Mouse (Mus musculus): Measurements from ENCODE around the gene Donson. TPM values are rescaled to one million over a fixed set of nuclear protein-coding genes. Genes with fewer than 3 reads are reported as not detected.

Donson gene
- polyA plus RNA-seq, 1 experiment = 3.5 TPM

GRCm38 (mm10) chr16:91662336-91662735 lies 26.2 kb downstream of the Donson start:
- no peak for TF ChIP-seq MYOD1 (IDR thresholded peaks at IDR 0.05; ENCODE audit: control insufficient read depth in 1 of 3, insufficient read length in 2 of 3, low read depth in 2 of 3)
- no peak for TF ChIP-seq MAX (IDR thresholded peaks at IDR 0.05; ENCODE audit: low read depth)
- TF ChIP-seq TCF3 (IDR thresholded peaks at IDR 0.05; ENCODE audit: insufficient read length, low read depth) = no peak
- TF ChIP-seq MYOG (IDR thresholded peaks at IDR 0.05; ENCODE audit: control insufficient read depth in 1 of 3, insufficient read depth in 1 of 3, insufficient read length in 2 of 3, low read depth in 2 of 3) = no peak
- TF ChIP-seq SRF (IDR thresholded peaks at IDR 0.05; ENCODE audit: control insufficient read depth, insufficient read length, low read depth) = no peak
- no peak for TF ChIP-seq E2F4 (IDR thresholded peaks at IDR 0.05; ENCODE audit: insufficient read depth)
- no peak for TF ChIP-seq TCF12 (IDR thresholded peaks at IDR 0.05; ENCODE audit: insufficient read depth, poor library complexity, severe bottlenecking)
- no peak for TF ChIP-seq POLR2A (IDR thresholded peaks at IDR 0.05; ENCODE audit: insufficient read length, low read depth)
- no peak for TF ChIP-seq POLR2AphosphoS2 (IDR thresholded peaks at IDR 0.05; ENCODE audit: insufficient read length, low read depth)
- no peak overlapping the region for H3ac ChIP-seq (ENCODE audit: control insufficient read depth, insufficient read length)
- H3K36me3 ChIP-seq (ENCODE audit: control insufficient read depth, insufficient read depth) = peaks cover 83% of the 10 kb centered on the region
- H3K79me2 ChIP-seq (ENCODE audit: control insufficient read depth, insufficient read depth) = peaks cover 65% of the 10 kb centered on the region
- H3K27me3 ChIP-seq (ENCODE audit: control insufficient read depth, insufficient read depth, insufficient read length) = no peaks in the 10 kb centered on the region
- no peak overlapping the region for H3K4me3 ChIP-seq
- H3K4me2 ChIP-seq (ENCODE audit: low read depth) = no peak overlapping the region

- Histone ChIP-seq H3ac (ENCODE audit: control insufficient read depth, insufficient read length) (no peak overlapping the region), H3K79me2 (ENCODE audit: control insufficient read depth, insufficient read depth) (peaks cover 65% of the 10 kb centered on the region), H3K4me3 (no peak overlapping the region), H3K27me3 (ENCODE audit: control insufficient read depth, insufficient read depth, insufficient read length) (no peaks in the 10 kb centered on the region), H3K36me3 (ENCODE audit: control insufficient read depth, insufficient read depth) (peaks cover 91% of the 10 kb centered on the region), H3K4me2 (ENCODE audit: low read depth) (no peak overlapping the region)
- no peak for TF ChIP-seq POLR2AphosphoS2 (IDR thresholded peaks at IDR 0.05; ENCODE audit: insufficient read length, low read depth)
- no peak for TF ChIP-seq E2F4 (IDR thresholded peaks at IDR 0.05; ENCODE audit: insufficient read depth)
- TF ChIP-seq TCF3 (IDR thresholded peaks at IDR 0.05; ENCODE audit: insufficient read length, low read depth) = no peak
- TF ChIP-seq MYOG (IDR thresholded peaks at IDR 0.05; ENCODE audit: control insufficient read depth in 1 of 3, insufficient read depth in 1 of 3, insufficient read length in 2 of 3, low read depth in 2 of 3) = no peak
- TF ChIP-seq TCF12 (IDR thresholded peaks at IDR 0.05; ENCODE audit: insufficient read depth, poor library complexity, severe bottlenecking) = no peak
- TF ChIP-seq MYOD1 (IDR thresholded peaks at IDR 0.05; ENCODE audit: control insufficient read depth in 1 of 3, insufficient read length in 2 of 3, low read depth in 2 of 3) = no peak
- TF ChIP-seq POLR2A (IDR thresholded peaks at IDR 0.05; ENCODE audit: insufficient read length, low read depth) = no peak
- TF ChIP-seq MAX (IDR thresholded peaks at IDR 0.05; ENCODE audit: low read depth) = no peak
- TF ChIP-seq USF1 (IDR thresholded peaks at IDR 0.05; ENCODE audit: low read depth) = no peak
- no peak for TF ChIP-seq CEBPB (IDR thresholded peaks at IDR 0.05; ENCODE audit: insufficient read depth, poor library complexity, severe bottlenecking)
- TF ChIP-seq SRF (IDR thresholded peaks at IDR 0.05; ENCODE audit: control insufficient read depth, insufficient read length, low read depth) = no peak
- TF ChIP-seq REST (IDR thresholded peaks at IDR 0.05; ENCODE audit: insufficient read depth, insufficient read length) = no peak
These were observed 27.2 kb downstream of the Donson start for GRCm38 (mm10) chr16:91661397-91661796.

GRCm38 (mm10) chr16:91659798-91660197 lies 28.8 kb downstream of the Donson start:
- no peaks in the 10 kb centered on the region for H3K27me3 ChIP-seq (ENCODE audit: control insufficient read depth, insufficient read depth, insufficient read length)
- no peak overlapping the region for H3K4me3 ChIP-seq
- H3K79me2 ChIP-seq (ENCODE audit: control insufficient read depth, insufficient read depth) = peaks cover 78% of the 10 kb centered on the region
- peaks cover 90% of the 10 kb centered on the region for H3K36me3 ChIP-seq (ENCODE audit: control insufficient read depth, insufficient read depth)
- no peak overlapping the region for H3ac ChIP-seq (ENCODE audit: control insufficient read depth, insufficient read length)
- TF ChIP-seq MYOG (IDR thresholded peaks at IDR 0.05; ENCODE audit: control insufficient read depth in 1 of 3, insufficient read depth in 1 of 3, insufficient read length in 2 of 3, low read depth in 2 of 3) (no peak), POLR2AphosphoS2 (IDR thresholded peaks at IDR 0.05; ENCODE audit: insufficient read length, low read depth) (peak; percentile 14), REST (IDR thresholded peaks at IDR 0.05; ENCODE audit: insufficient read depth, insufficient read length) (no peak), MAX (IDR thresholded peaks at IDR 0.05; ENCODE audit: low read depth) (no peak), POLR2A (IDR thresholded peaks at IDR 0.05; ENCODE audit: insufficient read length, low read depth) (no peak), SRF (IDR thresholded peaks at IDR 0.05; ENCODE audit: control insufficient read depth, insufficient read length, low read depth) (no peak), TCF3 (IDR thresholded peaks at IDR 0.05; ENCODE audit: insufficient read length, low read depth) (no peak), TCF12 (IDR thresholded peaks at IDR 0.05; ENCODE audit: insufficient read depth, poor library complexity, severe bottlenecking) (no peak)
- H3K4me2 ChIP-seq (ENCODE audit: low read depth) = no peak overlapping the region

GRCm38 (mm10) chr16:91658471-91658870 lies 30.1 kb downstream of the Donson start:
- Histone ChIP-seq H3K4me2 (ENCODE audit: low read depth) (no peak overlapping the region), H3K79me2 (ENCODE audit: control insufficient read depth, insufficient read depth) (peaks cover 89% of the 10 kb centered on the region), H3K36me3 (ENCODE audit: control insufficient read depth, insufficient read depth) (peaks cover 85% of the 10 kb centered on the region), H3K4me3 (no peak overlapping the region), H3K27me3 (ENCODE audit: control insufficient read depth, insufficient read depth, insufficient read length) (no peaks in the 10 kb centered on the region), H3ac (ENCODE audit: control insufficient read depth, insufficient read length) (no peak overlapping the region)
- TF ChIP-seq MYOD1 (IDR thresholded peaks at IDR 0.05; ENCODE audit: control insufficient read depth in 1 of 3, insufficient read length in 2 of 3, low read depth in 2 of 3) (no peak), SRF (IDR thresholded peaks at IDR 0.05; ENCODE audit: control insufficient read depth, insufficient read length, low read depth) (no peak), MAX (IDR thresholded peaks at IDR 0.05; ENCODE audit: low read depth) (no peak), CEBPB (IDR thresholded peaks at IDR 0.05; ENCODE audit: insufficient read depth, poor library complexity, severe bottlenecking) (no peak), REST (IDR thresholded peaks at IDR 0.05; ENCODE audit: insufficient read depth, insufficient read length) (no peak), MYOG (IDR thresholded peaks at IDR 0.05; ENCODE audit: control insufficient read depth in 1 of 3, insufficient read depth in 1 of 3, insufficient read length in 2 of 3, low read depth in 2 of 3) (no peak), USF1 (IDR thresholded peaks at IDR 0.05; ENCODE audit: low read depth) (no peak), TCF12 (IDR thresholded peaks at IDR 0.05; ENCODE audit: insufficient read depth, poor library complexity, severe bottlenecking) (no peak), E2F4 (IDR thresholded peaks at IDR 0.05; ENCODE audit: insufficient read depth) (no peak), POLR2A (IDR thresholded peaks at IDR 0.05; ENCODE audit: insufficient read length, low read depth) (no peak), POLR2AphosphoS2 (IDR thresholded peaks at IDR 0.05; ENCODE audit: insufficient read length, low read depth) (no peak)

GRCm38 (mm10) chr16:91657285-91657684 lies 31.3 kb downstream of the Donson start:
- H3ac ChIP-seq (ENCODE audit: control insufficient read depth, insufficient read length) = no peak overlapping the region
- H3K79me2 ChIP-seq (ENCODE audit: control insufficient read depth, insufficient read depth) = peaks cover 96% of the 10 kb centered on the region
- peak; percentile 30 for TF ChIP-seq POLR2AphosphoS2 (IDR thresholded peaks at IDR 0.05; ENCODE audit: insufficient read length, low read depth)
- TF ChIP-seq MAX (IDR thresholded peaks at IDR 0.05; ENCODE audit: low read depth) = no peak
- TF ChIP-seq USF1 (IDR thresholded peaks at IDR 0.05; ENCODE audit: low read depth) = no peak

More at GRCm38 (mm10) chr16:91657285-91657684, 31.3 kb downstream of the Donson start:
- no peak overlapping the region for H3K4me2 ChIP-seq (ENCODE audit: low read depth)
- no peaks in the 10 kb centered on the region for H3K27me3 ChIP-seq (ENCODE audit: control insufficient read depth, insufficient read depth, insufficient read length)
- no peak overlapping the region for H3K4me3 ChIP-seq
- peaks cover 81% of the 10 kb centered on the region for H3K36me3 ChIP-seq (ENCODE audit: control insufficient read depth, insufficient read depth)
